Mouse (Mus musculus): ENCODE data around the gene Gm13023. TPM values are rescaled to one million over a fixed set of nuclear protein-coding genes. Genes with fewer than 3 reads are reported as not detected.
"Not testable (repeated sequence)": the region's sequence is repeated elsewhere in the genome, so short reads cannot be mapped to it uniquely, and the experiment has no call there.

The Gm13023 gene
- polyA plus RNA-seq (2014; fragmentation: Nextera tagmentation; extraction: Ambion mirVana) = not detected in 2 replicates

GRCm38 (mm10) chr4:143789052-143789451 lies at the start of gene Gm13023:
Gm13023 (plus strand) TSS chr4:143789352.
- not testable (repeated sequence) for H3K4me1 ChIP-seq (ENCODE audit: control insufficient read depth, insufficient read depth, low read length); H3K27me3 ChIP-seq (ENCODE audit: control insufficient read depth, insufficient read depth, low read length); H3K36me3 ChIP-seq (ENCODE audit: control insufficient read depth, insufficient read depth, low read length); H3K9me3 ChIP-seq (ENCODE audit: control insufficient read depth, low read length); H3K9ac ChIP-seq (ENCODE audit: low read depth, low read length); ATAC-seq (ENCODE audit: low FRiP score, low TSS enrichment); H3K4me2 ChIP-seq (replicated peaks; ENCODE audit: low read depth, low read length); H3K27ac ChIP-seq (ENCODE audit: low read depth, low read length); H3K4me3 ChIP-seq (ENCODE audit: low read length)
- WGBS = 85% methylated on average over 3 of the region's 3 CpGs

GRCm38 (mm10) chr4:143815993-143816392 lies 26.8 kb downstream of the Gm13023 start, which contains the start of gene Gm13084:
Gm13084 (minus strand) TSS chr4:143816093.
- Histone ChIP-seq H3K4me2 (replicated peaks; ENCODE audit: low read depth, low read length) (no peak within 1 kb of the TSS), H3K9me3 (ENCODE audit: control insufficient read depth, low read length) (peaks cover 3% of the 10 kb centered on the region)

More at GRCm38 (mm10) chr4:143815993-143816392, 26.8 kb downstream of the Gm13023 start, which contains the start of gene Gm13084:
- Histone ChIP-seq H3K9ac (ENCODE audit: low read depth, low read length) (no peak within 1 kb of the TSS), H3K27me3 (ENCODE audit: control insufficient read depth, insufficient read depth, low read length) (no peaks in the 10 kb centered on the region), H3K36me3 (ENCODE audit: control insufficient read depth, insufficient read depth, low read length) (no peaks in the 10 kb centered on the region), H3K4me1 (ENCODE audit: control insufficient read depth, insufficient read depth, low read length) (no peaks in the 10 kb centered on the region), H3K4me3 (ENCODE audit: low read length) (no peak within 1 kb of the TSS), H3K27ac (ENCODE audit: low read depth, low read length) (no peak within 1 kb of the TSS)
- no peak for ATAC-seq (ENCODE audit: low FRiP score, low TSS enrichment)
- 91% methylated on average over 2 of the region's 2 CpGs for WGBS

Other genes starting within 250 kb of the Gm13023 start
- not detected in 2 replicates for gene BC080695, start 237.7 kb upstream of the Gm13023 start, polyA plus RNA-seq (2014; fragmentation: Nextera tagmentation; extraction: Ambion mirVana)
- gene Gm13057, start 237.6 kb upstream of the Gm13023 start, polyA plus RNA-seq (2014; fragmentation: Nextera tagmentation; extraction: Ambion mirVana) = not detected in 2 replicates
- not detected in 2 replicates for gene Gm13083, start 174.3 kb upstream of the Gm13023 start, polyA plus RNA-seq (2014; fragmentation: Nextera tagmentation; extraction: Ambion mirVana)
- gene Gm13088, start 132.1 kb upstream of the Gm13023 start, polyA plus RNA-seq (2014; fragmentation: Nextera tagmentation; extraction: Ambion mirVana) = not detected in 2 replicates
- not detected in 2 replicates for gene Gm13089, start 86.6 kb upstream of the Gm13023 start, polyA plus RNA-seq (2014; fragmentation: Nextera tagmentation; extraction: Ambion mirVana)
- not detected in 2 replicates for gene Gm13078, start 69.9 kb upstream of the Gm13023 start, polyA plus RNA-seq (2014; fragmentation: Nextera tagmentation; extraction: Ambion mirVana)
- gene Gm13084, start 26.7 kb downstream of the Gm13023 start, polyA plus RNA-seq (2014; fragmentation: Nextera tagmentation; extraction: Ambion mirVana) = not detected in 2 replicates
- gene Gm13103, start 57.1 kb downstream of the Gm13023 start, polyA plus RNA-seq (2014; fragmentation: Nextera tagmentation; extraction: Ambion mirVana) = not detected in 2 replicates
- not detected in 2 replicates for gene Pramef6, start 111.0 kb downstream of the Gm13023 start, polyA plus RNA-seq (2014; fragmentation: Nextera tagmentation; extraction: Ambion mirVana)
- not detected in 2 replicates for gene Pramef25, start 161.7 kb downstream of the Gm13023 start, polyA plus RNA-seq (2014; fragmentation: Nextera tagmentation; extraction: Ambion mirVana)
- not detected in 2 replicates for gene Gm13101, start 177.6 kb downstream of the Gm13023 start, polyA plus RNA-seq (2014; fragmentation: Nextera tagmentation; extraction: Ambion mirVana)
- gene Pramef17, start 205.0 kb downstream of the Gm13023 start, polyA plus RNA-seq (2014; fragmentation: Nextera tagmentation; extraction: Ambion mirVana) = not detected in 2 replicates